Mouse (Mus musculus): ENCODE data around the gene Tlcd2. TPM values are rescaled to one million over a fixed set of nuclear protein-coding genes. Genes with fewer than 3 reads are reported as not detected.

Tlcd2 gene
- polyA plus RNA-seq, 1 experiment from 2014 or later, result 13.0 TPM

GRCm38 (mm10) chr11:75511213-75511612 lies 49.7 kb downstream of the Tlcd2 start:
- Histone ChIP-seq H3K36me3 (peaks cover 36% of the 10 kb centered on the region), H3K27me3 (no peaks in the 10 kb centered on the region), H3K9ac (no peak overlapping the region), H3K4me3 (no peak overlapping the region), H3K4me2 (replicated peaks) (no peak overlapping the region), H3K27ac (no peak overlapping the region), H3K9me3 (replicated peaks) (no peaks in the 10 kb centered on the region), H3K4me1 (peaks cover 22% of the 10 kb centered on the region)
- WGBS, result 90% methylated on average over 6 of the region's 6 CpGs
- no peak for ATAC-seq (ENCODE audit: low FRiP score)

GRCm38 (mm10) chr11:75512301-75513018 lies 50.9 kb downstream of the Tlcd2 start:
- WGBS, result 85% methylated on average over 9 of the region's 9 CpGs
- H3K27ac ChIP-seq, result no peak overlapping the region
- H3K4me1 ChIP-seq, result peaks cover 22% of the 10 kb centered on the region
- H3K9ac ChIP-seq, result no peak overlapping the region
- no peak for ATAC-seq (ENCODE audit: low FRiP score)
- peaks cover 25% of the 10 kb centered on the region for H3K36me3 ChIP-seq
- H3K27me3 ChIP-seq, result no peaks in the 10 kb centered on the region
- no peak overlapping the region for H3K4me3 ChIP-seq
- no peak overlapping the region for H3K4me2 ChIP-seq (replicated peaks)
- H3K9me3 ChIP-seq (replicated peaks), result no peaks in the 10 kb centered on the region

DNA sequence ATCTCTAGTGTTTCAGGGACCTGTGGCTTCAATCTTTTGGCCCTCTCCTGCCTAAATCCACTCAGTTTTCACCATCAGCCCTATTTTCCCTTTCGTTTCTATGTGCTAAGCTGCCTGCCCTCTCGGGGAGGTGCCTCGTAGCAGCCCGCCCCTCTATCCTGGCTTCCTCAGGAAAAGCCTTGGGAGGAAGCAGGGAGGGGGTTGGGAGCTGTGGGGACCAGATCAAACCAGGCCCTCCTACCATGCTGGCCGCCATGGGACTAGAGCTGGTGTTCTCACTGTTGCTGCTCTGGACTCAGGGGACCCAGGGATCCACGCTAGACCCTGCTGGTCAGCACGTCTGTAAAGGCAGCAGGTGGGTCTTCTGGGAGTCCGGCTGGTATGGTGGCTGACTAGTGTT lies 51.8 kb downstream of the Tlcd2 start, which contains the start of gene Scarf1:
Scarf1 (plus strand) TSS at position 205 of the 400 bp plus-strand sequence.
- Histone ChIP-seq H3K9me3 (replicated peaks) (no peaks in the 10 kb centered on the region), H3K4me2 (replicated peaks) (no peak within 1 kb of the TSS), H3K4me3 (no peak within 1 kb of the TSS), H3K27ac (no peak within 1 kb of the TSS), H3K36me3 (peaks cover 17% of the 10 kb centered on the region), H3K4me1 (peaks cover 22% of the 10 kb centered on the region), H3K27me3 (no peaks in the 10 kb centered on the region), H3K9ac (no peak within 1 kb of the TSS)
- no peak for ATAC-seq (ENCODE audit: low FRiP score)
- 62% methylated on average over 8 of the region's 8 CpGs for WGBS

GRCm38 (mm10) chr11:75515186-75515585 lies 53.7 kb downstream of the Tlcd2 start:
- Histone ChIP-seq H3K4me3 (no peak overlapping the region), H3K9ac (no peak overlapping the region), H3K4me1 (peaks cover 5% of the 10 kb centered on the region), H3K27me3 (no peaks in the 10 kb centered on the region), H3K4me2 (replicated peaks) (no peak overlapping the region), H3K27ac (no peak overlapping the region), H3K9me3 (replicated peaks) (no peaks in the 10 kb centered on the region), H3K36me3 (0 out of 2 replicates have a peak, but pooled peaks cover 4% of the 10 kb centered on the region)
- 89% methylated on average over 25 of the region's 25 CpGs for WGBS
- ATAC-seq (ENCODE audit: low FRiP score), result no peak

GRCm38 (mm10) chr11:75519834-75520633 lies 58.5 kb downstream of the Tlcd2 start:
- no peak overlapping the region for H3K4me2 ChIP-seq (replicated peaks)
- H3K9ac ChIP-seq, result peak overlapping the region; percentile 24; the same call in 1 of the 2 replicates
- no peaks in the 10 kb centered on the region for H3K9me3 ChIP-seq (replicated peaks)
- no peaks in the 10 kb centered on the region for H3K27me3 ChIP-seq
- H3K4me1 ChIP-seq, result no peaks in the 10 kb centered on the region
- H3K27ac ChIP-seq, result no peak overlapping the region
- WGBS, result 79% methylated on average over 15 of the region's 15 CpGs
- no peaks in the 10 kb centered on the region for H3K36me3 ChIP-seq
- no peak overlapping the region for H3K4me3 ChIP-seq
- no peak for ATAC-seq (ENCODE audit: low FRiP score)

MicroRNA genes within 50 kb of the gene (microRNA counts, 519-probe panel; counts per million panel counts)
- microRNA mmu-miR-22, result 5,150 counts per million, percentile 93 among the panel's probes with 10 or more counts

Small RNAs within 50 kb of the gene (microRNA-seq; reads per million reads assigned to microRNA genes)
- 3,752 reads per million, percentile 86 among the genes with 10 or more reads in this experiment for gene Mir22

Other genes starting within 250 kb of the Tlcd2 start
- gene Rpa1, start 113.4 kb upstream of the Tlcd2 start, polyA plus RNA-seq (2016; fragmentation: Nextera tagmentation; extraction: Ambion mirVana), result 96.9 and 99.5 TPM in 2 replicates
- 13.4 and 17.3 TPM in 2 replicates for gene Smyd4, start 113.3 kb upstream of the Tlcd2 start, polyA plus RNA-seq (2016; fragmentation: Nextera tagmentation; extraction: Ambion mirVana)
- gene Serpinf1, start 39.0 kb upstream of the Tlcd2 start, polyA plus RNA-seq (2016; fragmentation: Nextera tagmentation; extraction: Ambion mirVana), result 111 and 121 TPM in 2 replicates
- not detected in 2 replicates for gene Serpinf2, start 22.1 kb upstream of the Tlcd2 start, polyA plus RNA-seq (2016; fragmentation: Nextera tagmentation; extraction: Ambion mirVana)
- 9.3 and 9.6 TPM in 2 replicates for gene Wdr81, start 7.0 kb upstream of the Tlcd2 start, polyA plus RNA-seq (2016; fragmentation: Nextera tagmentation; extraction: Ambion mirVana)
- 68.9 and 74.2 TPM in 2 replicates for gene Prpf8, start 25.1 kb downstream of the Tlcd2 start, polyA plus RNA-seq (2016; fragmentation: Nextera tagmentation; extraction: Ambion mirVana)
- gene Rilp, start 48.4 kb downstream of the Tlcd2 start, polyA plus RNA-seq (2016; fragmentation: Nextera tagmentation; extraction: Ambion mirVana), result 0.68 and 0.75 TPM in 2 replicates
- gene Scarf1, start 51.8 kb downstream of the Tlcd2 start, polyA plus RNA-seq (2016; fragmentation: Nextera tagmentation; extraction: Ambion mirVana), result 5.7 and 5.8 TPM in 2 replicates
- 15.9 and 16.5 TPM in 2 replicates for gene Slc43a2, start 70.0 kb downstream of the Tlcd2 start, polyA plus RNA-seq (2016; fragmentation: Nextera tagmentation; extraction: Ambion mirVana)
- 116 and 125 TPM in 2 replicates for gene Pitpna, start 126.4 kb downstream of the Tlcd2 start, polyA plus RNA-seq (2016; fragmentation: Nextera tagmentation; extraction: Ambion mirVana)
- gene Inpp5k, start 169.3 kb downstream of the Tlcd2 start, polyA plus RNA-seq (2016; fragmentation: Nextera tagmentation; extraction: Ambion mirVana), result 28.7 and 30.3 TPM in 2 replicates
- gene Myo1c, start 188.8 kb downstream of the Tlcd2 start, polyA plus RNA-seq (2016; fragmentation: Nextera tagmentation; extraction: Ambion mirVana), result 18.7 and 19.3 TPM in 2 replicates
- gene Crk, start 217.5 kb downstream of the Tlcd2 start, polyA plus RNA-seq (2016; fragmentation: Nextera tagmentation; extraction: Ambion mirVana), result 136 and 138 TPM in 2 replicates

Measured in hindbrain, embryonic 12.5 days (tissue).